Mouse (Mus musculus) CH12F3 (cell line): ENCODE measurements around the gene Lamp1.
"Not testable (repeated sequence)": the region's sequence is repeated elsewhere in the genome, so short reads cannot be mapped to it uniquely, and the experiment has no call there.

Source experiments
- in situ Hi-C: fragments of 300-500 bp; cut with MboI; formaldehyde crosslinking; loops from 2 replicates; pipeline ENCODE4 v1.14.3; 2020; ENCODE audit warnings: low sequenced_read_pairs

Lamp1 gene

GRCm38 (mm10) chr8:13158718-13159376, at the start of gene Lamp1:
Gene Lamp1 (plus strand): TSS chr8:13159161.
- in situ Hi-C loops = no loop called here

- in situ Hi-C loops = no loop called here
These were observed 49.5 kb upstream of the Lamp1 start for GRCm38 (mm10) chr8:13109416-13109960.

- in situ Hi-C loops = no loop called here
These were observed 47.0 kb upstream of the Lamp1 start for GRCm38 (mm10) chr8:13111917-13112316.

GRCm38 (mm10) chr8:13113232-13113631, 45.7 kb upstream of the Lamp1 start:
- in situ Hi-C loops = no loop called here

- in situ Hi-C loops = no loop called here
These were observed 41.9 kb upstream of the Lamp1 start for GRCm38 (mm10) chr8:13117096-13117495.

- in situ Hi-C loops = no loop called here
These were observed 40.4 kb upstream of the Lamp1 start for GRCm38 (mm10) chr8:13118516-13118915.

- in situ Hi-C loops = no loop called here
These were observed 37.9 kb upstream of the Lamp1 start for GRCm38 (mm10) chr8:13120882-13121665.

GRCm38 (mm10) chr8:13122887-13123421, 36.0 kb upstream of the Lamp1 start:
- in situ Hi-C loops = no loop called here

GRCm38 (mm10) chr8:13124897-13125296, 34.1 kb upstream of the Lamp1 start:
- in situ Hi-C loops = no loop called here

- in situ Hi-C loops = not testable (repeated sequence)
These were observed 26.7 kb upstream of the Lamp1 start for GRCm38 (mm10) chr8:13132220-13132619.

GRCm38 (mm10) chr8:13139641-13140182, 19.2 kb upstream of the Lamp1 start:
- in situ Hi-C loops = no loop called here

- in situ Hi-C loops = no loop called here
These were observed 17.3 kb upstream of the Lamp1 start for GRCm38 (mm10) chr8:13141681-13142080.

- in situ Hi-C loops = no loop called here
These were observed 10.5 kb upstream of the Lamp1 start for GRCm38 (mm10) chr8:13148476-13148875.

- in situ Hi-C loops = no loop called here
These were observed 9.7 kb upstream of the Lamp1 start for GRCm38 (mm10) chr8:13149287-13149686.

- in situ Hi-C loops = no loop called here
These were observed 9.1 kb upstream of the Lamp1 start for GRCm38 (mm10) chr8:13149866-13150265.

GRCm38 (mm10) chr8:13150929-13151328, 8.0 kb upstream of the Lamp1 start:
- in situ Hi-C loops = no loop called here

GRCm38 (mm10) chr8:13154099-13154498, 4.9 kb upstream of the Lamp1 start:
- in situ Hi-C loops = no loop called here

- in situ Hi-C loops = no loop called here
These were observed 3.6 kb upstream of the Lamp1 start for GRCm38 (mm10) chr8:13155358-13155757.

GRCm38 (mm10) chr8:13156327-13157097, 2.4 kb upstream of the Lamp1 start:
- in situ Hi-C loops = no loop called here

- in situ Hi-C loops = no loop called here
These were observed 468 bp downstream of the Lamp1 start for GRCm38 (mm10) chr8:13159377-13159881.

- in situ Hi-C loops = no loop called here
These were observed 1.7 kb downstream of the Lamp1 start for GRCm38 (mm10) chr8:13160691-13161090.
